11 mouse cellular contexts compared by ENCODE assay signal in genomic region chr15:102990461-102991397, GRCm38 (mm10). TPM values are rescaled to one million over a fixed set of nuclear protein-coding genes. Genes with fewer than 3 reads are reported as not detected.
DNase-seq lines count a peak whose midpoint lies in the region; ATAC-seq and TF ChIP-seq lines count a peak whose summit lies in the region.
"Had no signal": no experiment of that assay in that cellular context is flagged by ENCODE, and none has a peak within 500 bp of the region (broad histone marks: within the 10 kb centered on the region; RNA-seq: fewer than 3 reads in every experiment).

TSS of gene Hoxc8 (plus strand) at chr15:102990607.

- H3K9ac ChIP-seq in kidney, postnatal 0 days (ENCODE audit: low read depth, low read length), result peak within 1 kb of the TSS; percentile 72
- H3K9ac ChIP-seq: liver, embryonic 15.5 days had no signal

- no peak for TF ChIP-seq CTCF in kidney, postnatal 0 days (IDR thresholded peaks at IDR 0.05; ENCODE audit: low read depth)

- no peak for DNase-seq in heart, embryonic 10.5 days (ENCODE audit: low spot score)
- no peak for DNase-seq in heart, postnatal 36 days
- peak; percentile 35 for DNase-seq in urinary bladder, adult 2 months (ENCODE audit: low spot score)
- no peak for DNase-seq in urinary bladder, postnatal 10 days (ENCODE audit: low spot score)
- no peak for DNase-seq in kidney, postnatal 0 days (ENCODE audit: low spot score)
- DNase-seq in testis, postnatal 10 days (ENCODE audit: low spot score), result peak; percentile 68
- DNase-seq in spleen, postnatal 4 days (ENCODE audit: low spot score in 2 of 2), result no peak
- no peak for DNase-seq in layer of hippocampus, postnatal 36 days
- DNase-seq: thymus, postnatal 36 days had no signal

- ATAC-seq in kidney, postnatal 0 days (replicated peaks; ENCODE audit: low FRiP score, low read depth), result 0 out of 2 replicates have a peak, but pooled peaks have one; percentile 21

- peaks cover 9% of the 10 kb centered on the region; the same call in 1 of the 2 replicates for H3K4me1 ChIP-seq in heart, embryonic 10.5 days
- H3K4me1 ChIP-seq in kidney, postnatal 0 days (replicated peaks; ENCODE audit: insufficient read depth, low read length), result peaks cover 10% of the 10 kb centered on the region; the same call in 1 of the 2 replicates
- H3K4me1 ChIP-seq: liver, embryonic 15.5 days had no signal

- H3K27ac ChIP-seq in heart, embryonic 10.5 days, result no peak within 1 kb of the TSS
- peak within 1 kb of the TSS; percentile 82; the same call in 1 of the 2 replicates for H3K27ac ChIP-seq in kidney, postnatal 0 days
- H3K27ac ChIP-seq: liver, embryonic 15.5 days had no signal

- no peaks in the 10 kb centered on the region for H3K36me3 ChIP-seq in heart, embryonic 10.5 days
- no peaks in the 10 kb centered on the region for H3K36me3 ChIP-seq in kidney, postnatal 0 days (ENCODE audit: insufficient read depth, low read length)
- H3K36me3 ChIP-seq: liver, embryonic 15.5 days had no signal

- peak within 1 kb of the TSS; percentile 36 for H3K4me3 ChIP-seq in heart, embryonic 10.5 days
- H3K4me3 ChIP-seq in kidney, postnatal 0 days (replicated peaks; ENCODE audit: low read depth, low read length), result peak within 1 kb of the TSS; percentile 52
- H3K4me3 ChIP-seq: liver, embryonic 15.5 days had no signal

- peak within 1 kb of the TSS; percentile 91 for H3K4me2 ChIP-seq in kidney, postnatal 0 days (ENCODE audit: low read length)
- H3K4me2 ChIP-seq: liver, embryonic 15.5 days had no signal

- peaks cover 99% of the 10 kb centered on the region for H3K27me3 ChIP-seq in heart, embryonic 10.5 days (ENCODE audit: insufficient read depth, poor library complexity, severe bottlenecking)
- no peaks in the 10 kb centered on the region for H3K27me3 ChIP-seq in kidney, postnatal 0 days (ENCODE audit: insufficient read depth, low read length)

- H3K9me3 ChIP-seq in heart, embryonic 10.5 days, result no peaks in the 10 kb centered on the region
- no peaks in the 10 kb centered on the region for H3K9me3 ChIP-seq in kidney, postnatal 0 days (replicated peaks; ENCODE audit: low read length)
- H3K9me3 ChIP-seq: liver, embryonic 15.5 days had no signal

- WGBS in heart, embryonic 10.5 days, result 1% methylated on average over 66 of the region's 69 CpGs
- WGBS in kidney, postnatal 0 days, result 4% methylated on average over 64 of the region's 69 CpGs

- intact Hi-C loops in heart, postnatal 36 days (cut with DNase I), result no loop called here

RNA-seq across cellular contexts. Expression of gene Hoxc8, which starts in this region (rescaled TPM):
- polyA plus RNA-seq in heart, embryonic 10.5 days (2016; fragmentation: Nextera tagmentation; extraction: Ambion mirVana), result 0.06 and 1.7 TPM in 2 replicates
- total RNA-seq in heart, postnatal 36 days (2021), result not detected
- 0.39 and 0.47 TPM in 2 replicates for polyA plus RNA-seq in urinary bladder, adult 2 months (2012; rRNA removed)
- 5.8 TPM in 2 replicates for polyA plus RNA-seq in kidney, postnatal 0 days (2015; fragmentation: Nextera tagmentation; extraction: Ambion mirVana)
- not detected for total RNA-seq in layer of hippocampus, postnatal 36 days (2021)
- total RNA-seq: CH12.LX had no signal

Comparison
In these comparisons a context has a peak if more than half of its experiments do, and no peak if none do; other contexts are left out.
1. Peak in DNase-seq in urinary bladder, adult 2 months; RNA of the gene not detected or under 1 TPM.